Mouse (Mus musculus) intestine, embryonic 14.5 days (tissue): ENCODE results near the gene Snrpb. TPM values are rescaled to one million over a fixed set of nuclear protein-coding genes. Genes with fewer than 3 reads are reported as not detected.

ENCODE experiments used
- ATAC-seq: fragments of 200-750 bp; cut with Nextera tagmentation; replicated peaks from 2 replicates; pipeline ENCODE4 v1.8.0; 2017; ENCODE audit warnings: low read depth, moderate number of reproducible peaks, moderate TSS enrichment, moderate library complexity; ENCODE audit not compliant: low FRiP score, low TSS enrichment
- DNase-seq: peaks from one replicate; pipeline ENCODE4 v3.0.0-alpha.2; 2018; ENCODE audit warnings: low spot score
- H3K27ac ChIP-seq: fragments of 300-500 bp; sonication (generic); 2 replicates; pipeline ENCODE4 v1.5.1; 2014; ENCODE audit warnings: low read depth, mild to moderate bottlenecking, control low read depth
- H3K27me3 ChIP-seq: fragments of 300-500 bp; sonication (generic); replicated peaks from 2 replicates; pipeline ENCODE4 v1.6.1; 2014; ENCODE audit warnings: low read length, control low read depth; ENCODE audit not compliant: control insufficient read depth, insufficient read depth
- H3K36me3 ChIP-seq: fragments of 300-500 bp; sonication (generic); 2 replicates; pipeline ENCODE4 v1.6.1; 2014; ENCODE audit warnings: low read length, control low read depth; ENCODE audit not compliant: control insufficient read depth, insufficient read depth
- H3K4me1 ChIP-seq: fragments of 300-500 bp; sonication (generic); replicated peaks from 2 replicates; pipeline ENCODE4 v1.6.1; 2014; ENCODE audit warnings: low read length, control low read depth, mixed read lengths; ENCODE audit not compliant: control insufficient read depth, insufficient read depth
- H3K4me2 ChIP-seq: fragments of 300-500 bp; sonication (generic); 2 replicates; pipeline ENCODE4 v1.6.1; 2014; ENCODE audit warnings: low read length
- H3K4me3 ChIP-seq: fragments of 300-500 bp; sonication (generic); 2 replicates; pipeline ENCODE4 v1.5.1; 2014; ENCODE audit warnings: low read depth, low read length, control low read depth, mixed read lengths
- H3K9ac ChIP-seq: fragments of 300-500 bp; sonication (generic); 2 replicates; pipeline ENCODE4 v1.6.1; 2014; ENCODE audit warnings: mild to moderate bottlenecking, low read length
- H3K9me3 ChIP-seq: fragments of 300-500 bp; sonication (generic); 2 replicates; pipeline ENCODE4 v1.6.1; 2016; ENCODE audit warnings: low read length, control low read depth; ENCODE audit not compliant: control insufficient read depth
- WGBS: fragments of 180-500 bp; shearing (Covaris S2); extraction: QIAGEN DNeasy Blood & Tissue Kit; methylation state at CpG from one replicate; pipeline ENCODE4 v1.1.7; 2014; 5-methylcytosine and 5-hydroxymethylcytosine counted together
- polyA plus RNA-seq: library from polyadenylated mRNA; unstranded; fragments of >200 nt; fragmentation: Nextera tagmentation; extraction: Ambion mirVana; gene quantifications from 2 replicates; pipeline ENCODE4 v1.2.1, GENCODE M21; 2014

The Snrpb gene
- polyA plus RNA-seq, 1 experiment from 2014 or later = 638 TPM

- no peaks in the 10 kb centered on the region for H3K4me1 ChIP-seq
- no peaks in the 10 kb centered on the region for H3K27me3 ChIP-seq
- DNase-seq (no peak), ATAC-seq (no peak)
- H3K4me3 ChIP-seq = no peak overlapping the region
- H3K4me2 ChIP-seq = no peak overlapping the region
- H3K27ac ChIP-seq = no peak overlapping the region
- H3K9me3 ChIP-seq = no peaks in the 10 kb centered on the region
- no peak overlapping the region for H3K9ac ChIP-seq
- no peaks in the 10 kb centered on the region for H3K36me3 ChIP-seq
Measured at GRCm38 (mm10) chr2:130155851-130156250, 23.4 kb downstream of the Snrpb start.

DNA sequence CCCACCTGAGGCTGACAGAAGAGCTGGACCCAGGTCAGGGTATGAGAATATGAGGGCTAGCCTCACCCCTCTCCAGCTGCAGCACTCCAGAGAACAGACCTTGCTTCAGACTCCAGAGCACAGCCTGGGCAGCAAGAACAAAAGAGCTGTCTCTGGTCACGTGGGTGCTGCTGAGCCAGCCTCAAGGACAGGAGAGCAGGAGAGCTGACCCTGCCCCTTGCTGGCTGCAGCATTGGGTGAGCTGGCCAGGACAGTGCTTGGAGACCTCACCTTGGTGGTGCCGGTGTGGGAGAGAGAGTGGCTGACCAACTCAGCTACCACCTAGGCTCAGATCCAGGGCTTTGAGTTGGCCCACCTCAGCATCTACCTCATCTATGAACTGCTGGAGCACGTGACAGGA, 24.0 kb downstream of the Snrpb start:
- no peaks in the 10 kb centered on the region for H3K9me3 ChIP-seq
- no peaks in the 10 kb centered on the region for H3K36me3 ChIP-seq
- DNase-seq = no peak
- no peak overlapping the region for H3K27ac ChIP-seq
- 81% methylated on average over 3 of the region's 3 CpGs for WGBS
- no peak overlapping the region for H3K4me2 ChIP-seq
- no peak overlapping the region for H3K9ac ChIP-seq
- H3K4me3 ChIP-seq = no peak overlapping the region
- ATAC-seq = no peak
- H3K27me3 ChIP-seq = no peaks in the 10 kb centered on the region
- H3K4me1 ChIP-seq = no peaks in the 10 kb centered on the region

DNA sequence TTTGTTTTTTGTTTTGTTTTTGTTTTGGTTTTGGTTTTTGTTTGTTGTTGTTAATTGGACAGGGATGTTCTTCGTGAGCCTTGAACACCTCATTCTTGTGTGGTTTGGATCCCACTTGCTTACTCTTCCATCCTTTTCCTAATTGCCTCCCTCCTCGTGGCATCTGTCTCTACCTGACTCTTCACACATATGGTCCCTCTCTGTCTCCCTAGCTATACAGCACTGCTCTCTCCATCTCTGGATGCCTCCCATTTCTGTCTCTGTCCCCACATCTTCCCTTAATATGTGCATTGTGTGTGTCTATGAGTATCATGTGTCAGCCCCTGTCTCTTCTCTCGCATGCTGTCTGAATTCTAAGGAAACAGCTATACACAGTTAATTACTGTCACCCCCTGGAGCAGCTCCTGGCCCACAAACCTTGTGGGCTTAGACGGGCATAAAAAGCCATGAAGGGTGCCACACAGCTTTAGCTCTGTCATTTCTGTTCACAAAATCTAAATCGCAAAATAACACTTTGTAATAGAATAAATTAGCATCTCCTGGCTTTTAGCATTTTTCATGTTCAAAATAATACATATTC, 33.0 kb downstream of the Snrpb start:
- no peak for ATAC-seq
- no peak overlapping the region for H3K4me2 ChIP-seq
- whole genome bisulfite sequencing = 76% methylated on average over 5 of the region's 5 CpGs
- no peak overlapping the region for H3K9ac ChIP-seq
- H3K4me1 ChIP-seq = no peaks in the 10 kb centered on the region
- H3K27me3 ChIP-seq = no peaks in the 10 kb centered on the region
- H3K36me3 ChIP-seq = no peaks in the 10 kb centered on the region
- no peak overlapping the region for H3K27ac ChIP-seq
- no peak overlapping the region for H3K4me3 ChIP-seq
- no peaks in the 10 kb centered on the region for H3K9me3 ChIP-seq
- no peak for DNase-seq

DNA sequence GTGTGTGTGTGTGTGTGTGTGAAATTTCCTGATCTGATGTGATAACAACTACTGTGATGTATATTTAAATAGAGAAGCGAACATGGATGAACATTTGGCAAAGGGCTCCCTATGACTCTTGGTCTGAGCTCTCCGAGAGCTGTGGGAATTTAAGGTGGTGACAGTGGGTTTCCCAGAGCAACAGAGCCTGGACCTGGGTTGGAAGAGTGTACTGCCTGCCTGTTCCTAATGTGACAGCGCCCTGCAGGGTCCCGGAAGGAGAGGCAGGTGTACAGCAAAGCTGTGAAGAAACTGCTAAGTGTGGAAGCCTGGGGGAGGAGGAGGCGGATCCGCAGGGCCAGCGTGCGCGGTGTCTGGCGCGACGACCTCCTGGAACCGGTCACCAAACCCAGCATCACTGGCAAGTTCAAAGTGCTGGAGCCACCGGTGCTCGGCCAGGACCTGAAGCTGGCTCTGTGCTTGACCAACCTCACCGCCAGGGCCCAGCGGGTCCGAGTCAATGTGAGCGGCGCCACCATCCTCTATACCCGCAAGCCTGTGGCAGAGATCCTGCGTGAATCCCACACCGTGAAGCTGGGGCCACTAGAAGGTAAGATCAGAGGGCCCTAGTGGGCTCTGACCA, 34.4 kb downstream of the Snrpb start:
- 80% methylated on average over 23 of the region's 23 CpGs for WGBS

DNA sequence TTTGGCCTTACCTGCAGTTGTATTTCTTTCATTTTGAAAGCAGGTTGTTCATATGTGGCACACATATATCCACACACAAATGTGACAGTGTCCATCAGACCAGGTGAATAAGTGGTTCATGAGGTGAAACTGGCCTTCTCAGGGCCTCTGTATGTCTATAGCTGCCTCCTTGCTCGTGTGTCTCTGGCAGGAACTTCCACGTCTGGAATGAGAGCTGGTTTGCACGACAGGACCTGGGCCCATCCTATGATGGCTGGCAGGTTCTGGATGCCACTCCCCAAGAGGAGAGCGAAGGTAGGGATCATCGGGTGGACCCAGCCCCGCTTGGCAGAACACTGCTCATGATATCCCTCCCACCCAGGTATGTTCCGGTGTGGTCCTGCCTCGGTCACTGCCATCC, 36.2 kb downstream of the Snrpb start:
- WGBS = 87% methylated on average over 8 of the region's 8 CpGs

More for the DNA sequence above, 34.4 kb downstream of the Snrpb start:
- H3K9ac ChIP-seq = no peak overlapping the region
- H3K4me3 ChIP-seq = no peak overlapping the region
- no peaks in the 10 kb centered on the region for H3K36me3 ChIP-seq
- H3K9me3 ChIP-seq = no peaks in the 10 kb centered on the region
- ATAC-seq (no peak), DNase-seq (no peak)
- no peaks in the 10 kb centered on the region for H3K27me3 ChIP-seq
- no peaks in the 10 kb centered on the region for H3K4me1 ChIP-seq
- H3K4me2 ChIP-seq = no peak overlapping the region
- H3K27ac ChIP-seq = no peak overlapping the region

DNA sequence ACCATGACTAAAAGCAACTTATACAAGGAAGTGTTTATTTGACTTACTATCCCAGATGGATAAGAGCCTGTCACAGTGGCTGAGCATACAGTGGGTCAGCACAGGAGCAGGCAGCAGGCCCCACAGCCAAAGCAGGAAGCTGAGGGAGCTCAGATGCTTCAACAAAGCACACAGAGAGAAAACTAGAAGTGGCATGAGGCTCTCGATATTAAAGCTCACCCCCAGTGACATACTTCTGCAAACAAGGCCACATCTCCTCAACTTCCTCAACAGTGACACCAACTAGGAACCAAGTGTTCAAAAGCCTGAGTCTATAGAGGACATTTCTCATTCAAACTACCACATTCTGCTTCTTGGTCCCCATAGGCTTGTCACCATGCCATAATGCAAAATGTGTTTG, 49.5 kb downstream of the Snrpb start:
- DNase-seq (no peak), ATAC-seq (no peak)
- Histone ChIP-seq H3K4me1 (no peaks in the 10 kb centered on the region), H3K27me3 (no peaks in the 10 kb centered on the region), H3K36me3 (no peaks in the 10 kb centered on the region), H3K9me3 (no peaks in the 10 kb centered on the region), H3K4me2 (no peak overlapping the region), H3K4me3 (no peak overlapping the region), H3K27ac (no peak overlapping the region), H3K9ac (no peak overlapping the region)
- WGBS = 64% methylated on average over 1 of the region's 1 CpGs

More for the DNA sequence above, 36.2 kb downstream of the Snrpb start:
- Histone ChIP-seq H3K4me1 (no peaks in the 10 kb centered on the region), H3K9ac (no peak overlapping the region), H3K4me3 (no peak overlapping the region), H3K27ac (no peak overlapping the region), H3K4me2 (no peak overlapping the region), H3K9me3 (no peaks in the 10 kb centered on the region), H3K27me3 (no peaks in the 10 kb centered on the region), H3K36me3 (no peaks in the 10 kb centered on the region)
- DNase-seq (no peak), ATAC-seq (no peak)

GRCm38 (mm10) chr2:130126073-130126472, 53.1 kb downstream of the Snrpb start:
- DNase-seq = no peak
- ATAC-seq = no peak

GRCm38 (mm10) chr2:130125279-130126059, 53.7 kb downstream of the Snrpb start:
- Histone ChIP-seq H3K4me3 (no peak overlapping the region), H3K9ac (no peak overlapping the region), H3K27ac (no peak overlapping the region), H3K4me2 (no peak overlapping the region), H3K4me1 (no peaks in the 10 kb centered on the region), H3K36me3 (no peaks in the 10 kb centered on the region), H3K9me3 (no peaks in the 10 kb centered on the region), H3K27me3 (no peaks in the 10 kb centered on the region)
- no peak for DNase-seq
- no peak for ATAC-seq
- 86% methylated on average over 6 of the region's 6 CpGs for WGBS

More at GRCm38 (mm10) chr2:130126073-130126472, 53.1 kb downstream of the Snrpb start:
- 42% methylated on average over 1 of the region's 1 CpGs for WGBS
- no peak overlapping the region for H3K4me3 ChIP-seq
- no peak overlapping the region for H3K4me2 ChIP-seq
- H3K27me3 ChIP-seq = no peaks in the 10 kb centered on the region
- H3K9me3 ChIP-seq = no peaks in the 10 kb centered on the region
- H3K27ac ChIP-seq = no peak overlapping the region
- H3K36me3 ChIP-seq = no peaks in the 10 kb centered on the region
- H3K4me1 ChIP-seq = no peaks in the 10 kb centered on the region
- no peak overlapping the region for H3K9ac ChIP-seq
